ENCODE assay signal across 24 mouse cellular contexts in the genomic region with DNA sequence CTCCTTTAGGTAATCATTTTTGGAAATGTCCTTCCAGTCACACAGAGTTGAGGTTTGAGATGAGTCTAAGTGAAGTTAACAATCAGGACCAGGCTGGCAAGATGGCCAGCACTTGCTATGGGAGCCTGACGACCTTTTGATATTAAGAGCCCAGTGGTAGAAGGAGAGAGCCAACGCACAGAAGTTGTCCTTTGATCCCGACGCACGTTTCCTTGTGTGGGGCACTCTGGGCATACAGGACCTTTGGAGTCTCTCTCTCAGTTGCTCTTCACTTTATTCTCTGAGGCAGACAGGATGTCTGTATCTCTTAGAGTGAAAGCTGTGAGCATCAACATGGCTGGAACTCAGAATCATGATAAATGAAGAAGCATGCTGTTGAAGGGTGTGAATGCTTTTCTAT. TPM values are rescaled to one million over a fixed set of nuclear protein-coding genes. Genes with fewer than 3 reads are reported as not detected.
"Had no signal": no experiment of that assay in that cellular context is flagged by ENCODE, and none has a peak within 500 bp of the region (broad histone marks: within the 10 kb centered on the region; RNA-seq: fewer than 3 reads in every experiment).

No protein-coding gene starts in this region.

- H3K9ac ChIP-seq: lung, embryonic 14.5 days; midbrain, embryonic 12.5 days; neural tube, embryonic 13.5 days; neural tube, embryonic 15.5 days; stomach, embryonic 15.5 days had no signal

- H3K9me3 ChIP-seq: midbrain, embryonic 12.5 days; neural tube, embryonic 13.5 days; neural tube, embryonic 15.5 days; stomach, embryonic 15.5 days had no signal

- H3K4me1 ChIP-seq: neural tube, embryonic 15.5 days; stomach, embryonic 15.5 days had no signal

- H3K27me3 ChIP-seq: midbrain, embryonic 12.5 days; neural tube, embryonic 13.5 days; neural tube, embryonic 15.5 days; stomach, embryonic 15.5 days had no signal

- H3K27ac ChIP-seq: midbrain, embryonic 10.5 days; midbrain, embryonic 12.5 days; neural tube, embryonic 13.5 days; neural tube, embryonic 15.5 days; stomach, embryonic 15.5 days; stomach, postnatal 0 days had no signal

- ATAC-seq: midbrain, embryonic 16.5 days had no signal

- H3K4me3 ChIP-seq: midbrain, embryonic 10.5 days; midbrain, embryonic 12.5 days; myocyte; neural tube, embryonic 13.5 days; neural tube, embryonic 15.5 days; stomach, embryonic 15.5 days had no signal

- DNase-seq: lung, adult 18-20 months; lung, embryonic 14.5 days; lung, postnatal 10 days; lung, postnatal 4 days; midbrain, embryonic 14.5 days; retina, postnatal 1 day; right cerebral cortex, adult 18-20 months; right cerebral cortex, postnatal 25 days; right cerebral cortex, postnatal 4 days; thymus, adult 2 months; thymus, postnatal 25 days; thymus, postnatal 4 days had no signal

- H3K4me2 ChIP-seq: lung, embryonic 14.5 days; midbrain, embryonic 12.5 days; neural tube, embryonic 13.5 days; neural tube, embryonic 15.5 days; stomach, embryonic 15.5 days had no signal

- H3K36me3 ChIP-seq: neural tube, embryonic 15.5 days had no signal

RNA-seq across cellular contexts. Expression of a gene that starts 30.5 kb away (rescaled TPM):
- total RNA-seq: megakaryocyte, adult 5-6 weeks; megakaryocyte-erythroid progenitor cell, adult 5-6 weeks had no signal
- polyA plus RNA-seq: lung, embryonic 14.5 days; midbrain, embryonic 10.5 days; midbrain, embryonic 12.5 days; midbrain, embryonic 14.5 days; midbrain, embryonic 16.5 days; myocyte; neural tube, embryonic 11.5 days; neural tube, embryonic 13.5 days; neural tube, embryonic 15.5 days; urinary bladder, adult 2 months had no signal
